Mouse (Mus musculus): Measurements from ENCODE around the gene Atp5f1. TPM values are rescaled to one million over a fixed set of nuclear protein-coding genes. Genes with fewer than 3 reads are reported as not detected.
"Not testable (repeated sequence)": the region's sequence is repeated elsewhere in the genome, so short reads cannot be mapped to it uniquely, and the experiment has no call there.

Atp5f1 gene
- 328 and 344 TPM in 2 replicates for total RNA-seq (2021)
- long read RNA-seq, partial matches to known transcripts = 443 of 455 reads
- long read RNA-seq, other reads (novel, unspliced or antisense) = 10 of 455 reads

DNA sequence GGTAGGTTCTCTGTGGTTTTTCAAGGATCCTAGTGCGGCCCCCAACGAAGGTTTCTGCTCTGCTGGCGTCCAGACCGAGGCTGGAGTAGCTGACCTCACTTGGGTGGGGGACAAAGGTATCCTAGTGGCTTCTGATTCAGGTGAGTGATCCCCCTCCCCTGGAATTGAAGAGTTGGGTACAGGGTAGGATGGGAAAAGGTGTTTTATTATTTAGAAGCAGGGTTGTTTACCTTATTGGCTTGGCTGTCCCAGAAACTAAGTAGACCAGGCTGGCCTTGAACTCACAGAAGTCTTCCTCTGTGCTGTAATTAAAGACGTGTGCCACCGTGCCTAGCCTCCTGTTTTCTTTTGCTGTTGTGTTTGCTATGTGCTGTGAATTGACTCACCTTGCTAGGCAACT, at the start of gene Atp5f1:
Gene Atp5f1, minus strand, starts transcription at position 101 of the 400 bp plus-strand sequence.
- no peak for DNase-seq

GRCm38 (mm10) chr3:106003360-106003759, 43.5 kb upstream of the Atp5f1 start:
- DNase-seq = not testable (repeated sequence)

GRCm38 (mm10) chr3:106001416-106002370, 41.8 kb upstream of the Atp5f1 start:
- DNase-seq = no peak

- DNase-seq = no peak
Observed at GRCm38 (mm10) chr3:106000707-106001375, 40.9 kb upstream of the Atp5f1 start.

DNA sequence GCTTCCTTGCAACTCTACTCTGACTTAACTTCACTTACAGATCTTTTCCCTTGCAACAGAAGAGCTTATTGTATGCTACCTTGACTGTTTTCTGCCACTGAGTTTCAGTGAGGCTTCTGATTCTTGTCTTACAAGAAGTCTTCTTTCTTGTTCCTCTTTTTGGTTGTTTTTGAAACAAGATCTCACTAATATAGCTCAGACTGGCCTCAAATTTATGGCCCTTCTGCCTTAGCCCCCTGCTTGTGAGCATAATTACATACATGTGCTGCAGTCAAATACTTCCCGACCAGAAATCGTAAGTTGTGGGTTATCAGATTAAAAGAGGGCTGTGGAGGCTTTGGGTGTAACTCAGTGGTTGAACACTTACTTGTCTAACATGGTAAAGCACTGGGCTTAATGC, 34.8 kb upstream of the Atp5f1 start:
- DNase-seq = no peak

DNA sequence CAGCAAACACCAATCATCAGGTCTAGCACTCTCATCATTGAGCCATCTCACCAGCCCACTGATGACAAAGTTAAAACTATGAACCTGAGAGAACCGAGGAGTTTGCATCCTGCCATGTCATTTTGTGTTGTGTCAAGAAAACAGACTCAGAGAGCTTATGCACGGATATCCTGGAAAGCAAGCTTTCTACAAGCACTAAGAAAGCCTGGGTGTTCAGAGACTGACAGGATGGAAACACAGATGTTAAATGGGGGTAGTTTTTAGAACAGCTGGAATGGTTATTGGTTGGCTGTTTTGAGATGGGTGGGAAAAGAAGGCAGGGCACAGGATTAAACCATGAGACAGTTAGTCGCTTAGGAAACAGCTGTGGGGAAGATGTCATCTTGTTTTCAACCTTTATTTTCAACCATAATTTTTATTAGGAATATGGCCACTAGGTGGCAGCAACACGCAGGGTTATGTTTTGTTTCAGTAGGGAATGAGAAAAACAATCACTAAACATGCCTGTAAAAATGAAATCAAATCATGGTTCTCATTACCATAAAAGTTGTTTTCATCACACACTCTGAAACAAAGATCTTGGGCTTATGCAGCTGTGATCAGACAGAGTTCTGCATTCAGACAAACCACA, 31.9 kb upstream of the Atp5f1 start:
- peak; percentile 24 for DNase-seq

- DNase-seq = not testable (repeated sequence)
Observed at GRCm38 (mm10) chr3:105989611-105990010, 29.7 kb upstream of the Atp5f1 start.

- DNase-seq = no peak
Observed at GRCm38 (mm10) chr3:105974174-105974573, 14.3 kb upstream of the Atp5f1 start.

DNA sequence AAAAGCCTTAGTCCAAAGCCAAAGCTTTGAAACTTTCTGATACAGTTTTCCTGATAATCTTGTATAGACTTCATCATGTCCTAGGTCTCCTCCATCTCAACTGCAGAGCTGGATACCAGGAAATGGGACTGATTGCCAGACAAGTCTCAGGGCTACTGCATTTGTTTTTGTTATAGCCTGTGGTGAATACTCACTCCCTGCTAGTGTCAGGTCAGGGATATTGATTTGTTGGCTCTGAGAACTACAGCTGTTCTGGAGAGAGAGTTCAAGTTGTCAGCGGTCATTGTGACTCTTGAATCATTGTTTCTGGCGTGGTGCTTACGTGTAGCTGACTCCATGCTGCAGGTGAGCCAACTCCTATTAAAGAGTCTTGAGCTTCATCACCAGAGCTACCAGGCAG, 13.5 kb upstream of the Atp5f1 start, which contains the start of gene Ovgp1:
Gene Ovgp1, plus strand, starts transcription at position 301 of the 400 bp plus-strand sequence.
- DNase-seq = no peak

GRCm38 (mm10) chr3:105971831-105972446, 12.0 kb upstream of the Atp5f1 start:
- DNase-seq = no peak

DNA sequence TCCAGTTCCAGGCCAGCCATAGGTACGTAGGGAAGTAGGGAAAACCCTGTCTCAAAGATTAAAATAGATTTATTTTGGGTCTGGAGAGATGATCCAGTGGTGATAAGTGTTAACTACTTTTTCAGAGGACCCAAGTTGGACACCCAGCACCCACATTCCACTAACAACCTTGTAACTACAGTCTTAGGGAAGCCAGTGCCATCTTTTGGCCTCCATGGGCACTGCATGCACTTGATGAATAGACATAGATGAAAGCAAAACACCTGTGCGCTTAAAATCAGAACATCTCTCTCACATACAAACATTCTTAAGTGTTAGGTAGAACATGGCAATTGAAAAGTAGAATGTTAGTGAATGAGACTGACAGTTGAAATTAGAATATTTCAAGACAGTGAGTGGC, 801 bp upstream of the Atp5f1 start:
- no peak for DNase-seq

- no peak for DNase-seq
Observed at GRCm38 (mm10) chr3:105959585-105959984, 314 bp downstream of the Atp5f1 start.

- DNase-seq = peak; percentile 94
Observed at GRCm38 (mm10) chr3:105958974-105959580, 822 bp downstream of the Atp5f1 start, which contains the start of gene Wdr77. TSS of gene Wdr77 (plus strand) at chr3:105959369.

- no peak for DNase-seq
Observed at GRCm38 (mm10) chr3:105958204-105958603, 1.7 kb downstream of the Atp5f1 start.

- DNase-seq = no peak
Observed at GRCm38 (mm10) chr3:105957235-105957634, 2.7 kb downstream of the Atp5f1 start.

DNA sequence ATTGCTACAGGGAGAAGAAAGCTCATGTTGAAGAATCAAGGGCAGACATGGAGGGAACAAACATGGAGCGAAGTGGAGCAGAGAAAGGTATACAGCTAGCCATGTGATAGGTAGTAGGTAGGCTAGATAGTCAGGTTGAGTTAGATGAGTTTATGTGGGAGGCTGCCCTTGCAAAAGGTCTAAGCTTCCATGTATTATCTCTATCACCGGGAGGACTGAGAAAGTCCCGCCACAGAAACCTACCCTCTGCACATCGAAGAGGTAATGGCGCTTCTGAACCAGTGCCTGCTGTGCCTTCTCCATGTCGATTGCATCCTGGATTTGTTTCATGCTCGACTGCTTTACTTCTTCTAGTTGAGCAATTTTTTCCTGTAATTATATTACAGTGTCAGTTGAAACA, 8.6 kb downstream of the Atp5f1 start:
- no peak for DNase-seq

DNA sequence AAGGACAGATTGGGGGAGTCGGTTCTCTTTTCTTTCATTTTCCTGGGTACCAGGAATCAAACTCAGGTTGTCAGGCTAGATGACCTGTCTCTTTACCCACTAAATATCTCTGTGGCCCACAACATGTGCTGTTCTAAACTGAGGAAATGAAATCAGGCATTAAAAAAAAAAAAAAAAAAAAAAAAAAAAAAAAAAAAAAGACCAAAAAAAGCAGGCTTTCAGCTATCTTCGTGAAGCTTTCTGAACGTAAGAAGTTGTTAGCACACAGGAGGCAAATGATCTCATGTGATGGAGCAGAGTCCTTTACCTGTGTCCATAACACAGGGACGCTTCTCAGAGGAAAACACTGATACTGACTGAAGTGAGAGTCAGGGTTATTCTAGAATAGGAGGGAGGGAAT, 23.8 kb downstream of the Atp5f1 start:
- no peak for DNase-seq

GRCm38 (mm10) chr3:105935033-105935432, 24.9 kb downstream of the Atp5f1 start:
- peak; percentile 68 for DNase-seq

DNA sequence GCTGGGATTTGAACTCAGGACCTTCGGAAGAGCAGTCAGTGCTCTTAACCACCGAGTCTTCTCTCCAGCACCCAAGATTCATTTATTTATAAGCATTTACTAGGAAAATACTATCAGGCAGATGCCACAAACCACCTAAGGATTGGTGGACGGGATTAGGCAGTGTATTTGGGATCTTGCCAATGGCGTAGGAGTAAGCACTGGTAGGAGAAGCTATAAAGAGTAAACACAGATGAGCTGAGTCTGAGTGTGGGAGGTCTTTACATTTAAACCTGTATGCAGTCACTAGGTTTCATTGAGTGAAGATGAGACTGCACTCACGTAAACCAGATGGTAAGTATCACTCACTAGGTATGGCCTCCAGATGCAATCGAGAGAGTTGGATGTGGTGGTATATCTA, 26.0 kb downstream of the Atp5f1 start:
- no peak for DNase-seq

- no peak for DNase-seq
Observed at GRCm38 (mm10) chr3:105932240-105933071, 27.4 kb downstream of the Atp5f1 start, which contains the start of gene I830077J02Rik. TSS of gene I830077J02Rik (minus strand) at chr3:105932664.

DNA sequence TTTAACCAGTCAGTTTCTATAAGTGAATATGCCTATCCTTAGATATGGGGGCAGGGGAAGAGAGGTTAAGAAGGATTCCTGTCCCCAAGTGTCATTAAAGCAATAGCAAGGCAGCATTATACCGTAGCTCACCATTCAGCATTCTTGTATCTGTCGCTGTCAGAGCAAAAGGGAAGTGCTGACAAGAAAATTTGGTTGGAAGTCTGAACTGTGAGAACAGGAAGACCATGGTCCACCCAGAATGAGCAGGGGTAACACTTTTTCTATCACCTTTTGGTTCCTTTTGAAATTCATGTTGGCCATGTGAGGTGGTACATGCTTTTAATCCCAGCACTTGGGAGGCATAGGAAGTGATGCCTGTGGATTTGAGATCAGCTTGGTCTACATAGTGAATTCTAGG, 28.8 kb downstream of the Atp5f1 start:
- DNase-seq = no peak

Data from adrenal gland, postnatal 25 days (tissue).